Mouse (Mus musculus) liver, embryonic 14.5 days (tissue): ENCODE results near the gene Dicer1. TPM values are rescaled to one million over a fixed set of nuclear protein-coding genes. Genes with fewer than 3 reads are reported as not detected.

Source experiments
- ATAC-seq: fragments of 200-750 bp; cut with Nextera tagmentation; 2 replicates; pipeline ENCODE4 v1.8.0; 2017; ENCODE audit warnings: moderate number of reproducible peaks, mild to moderate bottlenecking, moderate library complexity; ENCODE audit not compliant: insufficient read depth
- DNase-seq, 3 experiments: peaks; one replicate each; pipeline ENCODE4 v3.0.0-alpha.2; 2012 to 2013; ENCODE audit warnings: low read depth in 3 of 3, low spot score in 3 of 3
- H3K27ac ChIP-seq: fragments of 300-500 bp; sonication (generic); 2 replicates; pipeline ENCODE4 v1.5.1; 2014; ENCODE audit warnings: moderate library complexity, mild to moderate bottlenecking, control low read depth, inconsistent platforms
- H3K27me3 ChIP-seq: fragments of 300-500 bp; sonication (generic); 2 replicates; pipeline ENCODE4 v1.6.1; 2014; ENCODE audit warnings: mild to moderate bottlenecking, low read length, moderate library complexity; ENCODE audit not compliant: control insufficient read depth, insufficient read depth
- H3K36me3 ChIP-seq: fragments of 300-500 bp; sonication (generic); replicated peaks from 2 replicates; pipeline ENCODE4 v1.6.1; 2014; ENCODE audit warnings: low read depth; ENCODE audit not compliant: control insufficient read depth, insufficient read depth
- H3K4me1 ChIP-seq, 2 experiments: fragments of 200-500 bp in 1 of 2; fragments of 300-500 bp in 1 of 2; sonication (generic) in 1 of 2; replicated peaks; 2 replicates each; pipeline ENCODE4 v1.6.1; 2012 to 2014; ENCODE audit warnings: antibody characterized with exemption in 1 of 2, inconsistent platforms in 1 of 2, low read length in 1 of 2; ENCODE audit not compliant: control insufficient read depth in 2 of 2, insufficient read depth in 2 of 2
- H3K4me2 ChIP-seq: fragments of 300-500 bp; sonication (generic); 2 replicates; pipeline ENCODE4 v1.6.1; 2014; ENCODE audit warnings: low read depth, mild to moderate bottlenecking, control low read depth, moderate library complexity
- H3K4me3 ChIP-seq, 2 experiments: fragments of 200-500 bp in 1 of 2; fragments of 300-500 bp in 1 of 2; sonication (generic) in 1 of 2; 2 replicates each; pipeline ENCODE4 v1.5.1; 2012 to 2014; ENCODE audit warnings: low read depth in 2 of 2, low read length in 2 of 2, mild to moderate bottlenecking in 2 of 2, control low read depth in 1 of 2, inconsistent platforms in 1 of 2, moderate library complexity in 1 of 2; ENCODE audit not compliant: insufficient read depth in 1 of 2
- H3K9ac ChIP-seq: fragments of 300-500 bp; sonication (generic); replicated peaks from 2 replicates; pipeline ENCODE4 v1.6.1; 2014; ENCODE audit warnings: mild to moderate bottlenecking, control low read depth, moderate library complexity
- H3K9me3 ChIP-seq: fragments of 300-500 bp; sonication (generic); 2 replicates; pipeline ENCODE4 v1.6.1; 2016; ENCODE audit warnings: low read length, mixed read lengths; ENCODE audit not compliant: control insufficient read depth
- CTCF ChIP-seq: IDR thresholded peaks from 2 replicates; pipeline ENCODE4 v1.5.1; 2016; ENCODE audit warnings: antibody characterized with exemption, low read depth, control low read depth
- EP300 ChIP-seq: IDR thresholded peaks from 2 replicates; pipeline ENCODE4 v1.6.1; 2016; ENCODE audit warnings: antibody characterized with exemption, low read depth
- WGBS: fragments of 180-500 bp; shearing (Covaris S2); extraction: QIAGEN DNeasy Blood & Tissue Kit; methylation state at CpG from one replicate; pipeline ENCODE4 v1.1.7; 2014; ENCODE audit not compliant: insufficient replicate concordance; 5-methylcytosine and 5-hydroxymethylcytosine counted together
- polyA plus RNA-seq, 2 experiments: library from polyadenylated mRNA; depleted of rRNA in 1 of 2; stranded (reverse) in 1 of 2; unstranded in 1 of 2; fragments of >200 nt; fragmentation: Nextera tagmentation in 1 of 2; extraction: Ambion mirVana in 1 of 2; gene quantifications; 2 replicates each; pipeline versions ENCODE4 v1.2.1 to v1.2.3; 2012 to 2014

The Dicer1 gene
- polyA plus RNA-seq, 2 experiments, result 5.9 to 6.4 TPM

DNA sequence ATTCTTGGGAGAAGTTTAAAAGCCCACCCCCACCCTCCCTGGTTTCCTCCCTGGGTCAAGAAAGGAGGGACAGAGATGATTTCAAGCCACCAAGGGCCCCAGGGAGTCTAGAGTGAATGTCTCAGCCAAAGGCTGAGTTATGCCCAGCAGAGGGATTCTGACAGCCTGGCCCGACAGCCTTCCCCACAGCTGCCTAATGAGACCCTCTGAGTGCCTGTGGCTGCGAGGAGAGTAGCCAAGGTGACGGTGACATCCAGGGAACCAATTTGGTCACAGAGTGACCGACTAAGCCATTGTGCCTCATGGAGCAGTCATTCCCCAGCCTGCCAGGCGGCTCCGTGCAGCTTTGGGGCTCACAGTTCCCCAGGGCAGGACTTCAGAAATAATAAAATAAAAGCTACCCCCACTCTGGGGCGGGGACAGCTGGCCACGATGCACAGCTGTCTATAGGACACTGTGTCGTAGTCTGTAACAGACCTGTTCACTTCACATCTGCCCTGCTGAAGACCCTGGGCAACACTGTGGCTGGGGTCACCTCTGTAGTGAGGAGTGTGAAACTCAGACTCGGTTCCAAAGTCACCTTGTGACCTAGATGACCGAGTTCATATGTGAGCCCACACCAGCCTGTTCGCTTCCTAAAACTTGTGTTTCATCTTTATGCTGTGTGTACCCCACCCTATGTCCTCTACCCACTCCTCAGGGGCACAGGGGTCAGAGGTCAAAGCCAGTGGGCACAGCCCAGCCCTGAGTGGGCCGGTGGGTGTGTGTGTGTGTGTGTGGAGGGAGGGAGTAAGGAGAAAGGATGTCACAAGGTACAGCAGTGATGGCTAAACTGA lies 75.0 kb downstream of the Dicer1 start:
- no peak overlapping the region for H3K4me2 ChIP-seq
- no peaks in the 10 kb centered on the region for H3K9me3 ChIP-seq
- TF ChIP-seq EP300 (no peak), CTCF (no peak)
- H3K27me3 ChIP-seq, result no peaks in the 10 kb centered on the region
- no peaks in the 10 kb centered on the region for H3K4me1 ChIP-seq
- ATAC-seq (0 out of 2 replicates have a peak, but pooled peaks have one; percentile 11), DNase-seq (no peak)
- H3K36me3 ChIP-seq, result no peaks in the 10 kb centered on the region
- WGBS, result 67% methylated on average over 13 of the region's 13 CpGs
- H3K4me3 ChIP-seq, result no peak overlapping the region
- no peak overlapping the region for H3K27ac ChIP-seq
- H3K9ac ChIP-seq, result no peak overlapping the region

DNA sequence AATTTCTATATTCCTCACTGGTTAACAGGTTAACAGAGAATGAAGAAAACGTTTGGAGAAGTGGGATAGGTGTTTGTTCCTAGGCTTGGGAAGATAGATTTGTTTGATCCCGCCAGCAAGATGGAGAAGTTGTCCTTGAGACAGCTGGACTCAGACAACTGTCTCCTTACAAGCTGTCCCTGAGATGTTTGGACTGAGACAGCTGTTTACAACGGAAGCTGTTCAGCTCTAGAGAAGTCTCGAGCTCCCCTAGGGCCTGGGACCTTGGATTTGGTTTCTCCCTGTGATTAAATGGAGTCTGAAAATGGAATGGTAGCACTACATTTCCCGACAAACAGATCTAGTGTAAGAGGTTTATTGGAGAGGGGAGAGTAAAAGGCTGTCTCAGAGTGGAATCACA lies 78.8 kb downstream of the Dicer1 start:
- no peak overlapping the region for H3K27ac ChIP-seq
- H3K27me3 ChIP-seq, result no peaks in the 10 kb centered on the region
- TF ChIP-seq CTCF (no peak), EP300 (no peak)
- ATAC-seq (no peak), DNase-seq (no peak)
- 45% methylated on average over 5 of the region's 5 CpGs for WGBS
- no peaks in the 10 kb centered on the region for H3K4me1 ChIP-seq
- no peaks in the 10 kb centered on the region for H3K36me3 ChIP-seq
- no peak overlapping the region for H3K9ac ChIP-seq
- no peak overlapping the region for H3K4me2 ChIP-seq
- no peak overlapping the region for H3K4me3 ChIP-seq
- H3K9me3 ChIP-seq, result no peaks in the 10 kb centered on the region

DNA sequence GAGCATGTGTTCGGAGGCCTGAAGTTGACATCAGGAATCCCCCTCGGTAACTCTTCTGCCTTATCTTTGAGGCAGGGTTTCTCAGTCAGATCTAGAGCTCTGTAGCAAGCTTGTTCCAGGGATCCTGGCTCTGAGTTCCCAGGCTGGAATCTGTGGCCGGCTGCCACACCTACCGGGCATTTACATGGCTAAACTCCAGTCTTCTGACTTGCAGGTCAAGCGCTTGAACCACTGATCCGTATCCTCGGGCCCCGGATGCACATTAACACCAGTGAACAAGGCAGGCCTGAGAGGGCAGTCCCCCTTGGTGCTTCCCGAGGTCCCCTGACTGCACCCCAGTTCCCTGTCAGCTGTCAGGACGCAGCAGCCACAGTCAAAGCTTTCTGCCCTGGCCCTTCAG lies 79.3 kb downstream of the Dicer1 start:
- H3K9me3 ChIP-seq, result no peaks in the 10 kb centered on the region
- H3K27me3 ChIP-seq, result no peaks in the 10 kb centered on the region
- H3K9ac ChIP-seq, result no peak overlapping the region
- 58% methylated on average over 10 of the region's 10 CpGs for WGBS
- H3K4me3 ChIP-seq, result no peak overlapping the region
- no peak overlapping the region for H3K27ac ChIP-seq
- ATAC-seq, result no peak
- H3K4me2 ChIP-seq, result no peak overlapping the region
- no peaks in the 10 kb centered on the region for H3K36me3 ChIP-seq
- TF ChIP-seq CTCF, result no peak
- TF ChIP-seq EP300, result no peak
- no peak for DNase-seq
- H3K4me1 ChIP-seq, result no peaks in the 10 kb centered on the region

DNA sequence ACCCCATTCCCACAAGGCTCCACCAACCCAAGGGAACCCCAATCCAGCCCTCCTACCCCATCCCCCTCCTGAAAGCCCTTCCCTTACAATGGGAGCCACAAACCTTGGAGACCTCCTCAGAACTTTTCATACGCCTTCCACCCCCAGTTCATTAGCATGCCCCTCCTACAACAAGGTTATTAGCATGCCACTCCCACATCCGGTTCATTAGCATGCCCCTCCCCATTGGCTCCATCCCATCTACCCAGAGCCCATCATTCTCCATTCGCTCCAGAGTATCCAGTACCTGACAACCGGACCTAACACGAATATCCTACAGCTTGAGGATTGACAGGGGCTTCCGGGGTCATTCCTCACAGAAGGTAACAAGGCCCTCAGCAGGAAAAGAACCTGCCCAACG lies 83.9 kb downstream of the Dicer1 start:
- DNase-seq (no peak), ATAC-seq (no peak)
- 55% methylated on average over 7 of the region's 7 CpGs for WGBS
- Histone ChIP-seq H3K9ac (no peak overlapping the region), H3K4me1 (no peaks in the 10 kb centered on the region), H3K4me2 (no peak overlapping the region), H3K4me3 (no peak overlapping the region), H3K9me3 (no peaks in the 10 kb centered on the region), H3K36me3 (no peaks in the 10 kb centered on the region), H3K27me3 (no peaks in the 10 kb centered on the region), H3K27ac (no peak overlapping the region)
- TF ChIP-seq EP300, result no peak
- no peak for TF ChIP-seq CTCF

DNA sequence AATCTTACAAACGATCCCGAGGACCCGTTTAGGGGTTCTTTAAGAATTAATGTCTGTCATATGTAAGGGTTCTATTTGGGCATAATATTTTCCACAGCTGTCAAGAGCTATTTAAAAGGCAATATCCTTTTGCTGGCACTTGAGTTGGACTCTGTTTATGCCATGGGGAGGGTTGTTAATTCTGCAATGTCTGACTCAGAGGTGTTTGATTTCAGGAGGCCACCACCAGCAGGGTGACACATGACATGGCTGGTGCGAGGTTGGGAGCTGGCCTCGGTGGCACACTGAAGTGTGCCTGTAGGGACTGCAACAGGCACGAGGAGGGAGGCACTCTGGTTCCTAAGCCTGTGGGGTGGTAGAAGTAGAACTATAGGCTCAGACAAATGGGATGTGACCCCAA lies 85.8 kb downstream of the Dicer1 start:
- H3K27me3 ChIP-seq, result no peaks in the 10 kb centered on the region
- WGBS, result 65% methylated on average over 6 of the region's 6 CpGs
- ATAC-seq, result no peak
- no peaks in the 10 kb centered on the region for H3K4me1 ChIP-seq
- no peaks in the 10 kb centered on the region for H3K36me3 ChIP-seq
- H3K9ac ChIP-seq, result no peak overlapping the region
- DNase-seq, result no peak
- H3K9me3 ChIP-seq, result no peaks in the 10 kb centered on the region
- H3K27ac ChIP-seq, result no peak overlapping the region
- TF ChIP-seq CTCF (no peak), EP300 (no peak)
- H3K4me3 ChIP-seq, result no peak overlapping the region
- H3K4me2 ChIP-seq, result no peak overlapping the region
